ENCODE assay signal across 8 mouse cellular contexts in genomic region chr14:25693271-25693887, GRCm38 (mm10). TPM values are rescaled to one million over a fixed set of nuclear protein-coding genes. Genes with fewer than 3 reads are reported as not detected.
DNase-seq lines count a peak whose midpoint lies in the region; ATAC-seq and TF ChIP-seq lines count a peak whose summit lies in the region.

No protein-coding gene starts in this region.

- peak overlapping the region; percentile 64 for H3K4me3 ChIP-seq in heart, adult 2 months
- no peak overlapping the region for H3K4me3 ChIP-seq in embryonic facial prominence, embryonic 11.5 days (ENCODE audit: low read depth, low read length)
- H3K4me3 ChIP-seq in intestine, embryonic 14.5 days (ENCODE audit: low read depth, low read length), result peak overlapping the region; percentile 74; the same call in 1 of the 2 replicates

- H3K4me1 ChIP-seq in heart, adult 2 months (ENCODE audit: control insufficient read depth, insufficient read depth, low read length), result peaks cover 11% of the 10 kb centered on the region
- no peaks in the 10 kb centered on the region; the same call in 1 of the 2 replicates for H3K4me1 ChIP-seq in embryonic facial prominence, embryonic 11.5 days (ENCODE audit: control insufficient read depth, insufficient read depth, low read length)
- peaks cover 15% of the 10 kb centered on the region for H3K4me1 ChIP-seq in intestine, embryonic 14.5 days (replicated peaks; ENCODE audit: control insufficient read depth, insufficient read depth, low read length)

- no peaks in the 10 kb centered on the region for H3K9me3 ChIP-seq in embryonic facial prominence, embryonic 11.5 days (replicated peaks; ENCODE audit: control insufficient read depth, low read length)
- no peaks in the 10 kb centered on the region for H3K9me3 ChIP-seq in intestine, embryonic 14.5 days (ENCODE audit: control insufficient read depth, low read length)

- WGBS in heart, adult 2 months, result 53% methylated on average over 6 of the region's 6 CpGs
- WGBS in embryonic facial prominence, embryonic 11.5 days, result 73% methylated on average over 6 of the region's 6 CpGs
- WGBS in intestine, embryonic 14.5 days, result 55% methylated on average over 6 of the region's 6 CpGs

- H3K9ac ChIP-seq in heart, adult 2 months (ENCODE audit: low read depth, low read length), result peak overlapping the region; percentile 2; the same call in 1 of the 2 replicates
- peak overlapping the region; percentile 37; the same call in 1 of the 2 replicates for H3K9ac ChIP-seq in embryonic facial prominence, embryonic 11.5 days (replicated peaks; ENCODE audit: low read length)
- H3K9ac ChIP-seq in intestine, embryonic 14.5 days (ENCODE audit: low read length), result no peak overlapping the region

- TF ChIP-seq EP300 in heart, adult 2 months (IDR thresholded peaks at IDR 0.05; ENCODE audit: insufficient read depth, low read depth, low read length), result no peak

- intact Hi-C loops in heart, adult 2 months (cut with DNase I), result loop anchor here (5.0 kb wide), 1 partner anchor 106 kb away; no protein-coding TSS in a partner anchor
- intact Hi-C loops in heart, postnatal 36 days (cut with DNase I), result loop anchor here (5.0 to 10.0 kb wide), 4 partner anchors 106 to 1189 kb away; partner anchors contain the start of gene Zmiz1

- peak overlapping the region; percentile 80 for H3K27ac ChIP-seq in heart, adult 2 months
- no peak overlapping the region for H3K27ac ChIP-seq in embryonic facial prominence, embryonic 11.5 days (replicated peaks; ENCODE audit: low read depth, low read length)
- H3K27ac ChIP-seq in intestine, embryonic 14.5 days (ENCODE audit: low read depth), result no peak overlapping the region; the same call in 1 of the 2 replicates

- DNase-seq in heart, adult 2 months, result no peak
- DNase-seq in heart, postnatal 36 days, result no peak
- no peak for DNase-seq in embryonic facial prominence, embryonic 11.5 days (ENCODE audit: low spot score)
- no peak for DNase-seq in intestine, embryonic 14.5 days (ENCODE audit: low spot score)
- no peak for DNase-seq in yolk sac, embryonic 10.5 days (ENCODE audit: low spot score)
- no peak for DNase-seq in gastrocnemius, postnatal 10 days
- no peak for DNase-seq in adrenal gland, postnatal 4 days (ENCODE audit: low spot score in 2 of 2)

- no peaks in the 10 kb centered on the region for H3K27me3 ChIP-seq in heart, adult 2 months (ENCODE audit: control insufficient read depth, insufficient read depth, low read length)
- no peaks in the 10 kb centered on the region for H3K27me3 ChIP-seq in embryonic facial prominence, embryonic 11.5 days (ENCODE audit: control insufficient read depth, insufficient read depth, low read length)
- no peaks in the 10 kb centered on the region for H3K27me3 ChIP-seq in intestine, embryonic 14.5 days (replicated peaks; ENCODE audit: control insufficient read depth, insufficient read depth, low read length)

- TF ChIP-seq CTCF in heart, adult 2 months (IDR thresholded peaks at IDR 0.05), result no peak

- H3K36me3 ChIP-seq in heart, adult 2 months (ENCODE audit: control insufficient read depth, insufficient read depth, low read length), result no peaks in the 10 kb centered on the region
- H3K36me3 ChIP-seq in embryonic facial prominence, embryonic 11.5 days (replicated peaks; ENCODE audit: control insufficient read depth, insufficient read depth, low read depth, low read length), result no peaks in the 10 kb centered on the region; the same call in 1 of the 2 replicates
- H3K36me3 ChIP-seq in intestine, embryonic 14.5 days (ENCODE audit: control insufficient read depth, insufficient read depth, low read length), result peaks cover 27% of the 10 kb centered on the region

- ATAC-seq in embryonic facial prominence, embryonic 11.5 days (replicated peaks; ENCODE audit: insufficient number of reproducible peaks, low FRiP score, low TSS enrichment, low read depth), result no peak
- ATAC-seq in intestine, embryonic 14.5 days (replicated peaks; ENCODE audit: low FRiP score, low TSS enrichment, low read depth), result peak; percentile 30; the same call in 1 of the 2 replicates
- ATAC-seq in megakaryocyte progenitor cell, adult 5-6 weeks (replicated peaks; ENCODE audit: poor library complexity), result peak; percentile 4

- no peaks in the 10 kb centered on the region for H3K79me2 ChIP-seq in heart, adult 2 months (replicated peaks; ENCODE audit: control insufficient read depth, insufficient read depth, low read length)

- H3K4me2 ChIP-seq in embryonic facial prominence, embryonic 11.5 days (ENCODE audit: low read depth, low read length), result peak overlapping the region; percentile 19; the same call in 1 of the 2 replicates
- peak overlapping the region; percentile 83 for H3K4me2 ChIP-seq in intestine, embryonic 14.5 days (ENCODE audit: low read length)

- TF ChIP-seq POLR2A in heart, adult 2 months (IDR thresholded peaks at IDR 0.05; ENCODE audit: insufficient read depth, low read depth, low read length), result no peak

RNA-seq across cellular contexts. Expression of gene Ppif, which starts 0.6 kb away (rescaled TPM):
- 100 to 1,000 TPM; 244 to 288 TPM for total RNA-seq in heart, adult 2 months (2021)
- 487 and 529 TPM in 2 replicates for polyA plus RNA-seq in heart, adult 2 months (2012; rRNA removed)
- total RNA-seq in heart, postnatal 36 days (2021), result 100 to 1,000 TPM; 294 to 308 TPM
- polyA plus RNA-seq in embryonic facial prominence, embryonic 11.5 days (2014; fragmentation: Nextera tagmentation; extraction: Ambion mirVana), result 40.7 and 43.7 TPM in 2 replicates
- 71.2 and 71.4 TPM in 2 replicates for polyA plus RNA-seq in intestine, embryonic 14.5 days (2014; fragmentation: Nextera tagmentation; extraction: Ambion mirVana)
- total RNA-seq in megakaryocyte progenitor cell, adult 5-6 weeks (2015), result 87.8 and 114 TPM in 2 replicates
- total RNA-seq in megakaryocyte progenitor cell, adult 5-6 weeks (2017), result 20.4 and 31.9 TPM in 2 replicates
- 10 to 100 TPM; 35.7 to 39.2 TPM for total RNA-seq in gastrocnemius, postnatal 10 days (2021)
- 10 to 100 TPM; 35.2 to 38.8 TPM for total RNA-seq in adrenal gland, postnatal 4 days (2021)
